Mouse (Mus musculus) layer of hippocampus, adult 11-12 months (tissue): ENCODE measurements at regions not wholly inside any gene's neighbourhood (a gene's known extent, or its start where the extent isn't known, plus 50 kb on each side); places are given as distances from the start of the nearest gene placed in this dataset.

ENCODE experiments used
- DNase-seq: peaks from one replicate; pipeline ENCODE4 v3.0.0; 2022; ENCODE audit warnings: low spot score

GRCm38 (mm10) chr4:131014301-131015081, 70.3 kb downstream of the Matn1 start:
- no peak for DNase-seq

GRCm38 (mm10) chr4:131015156-131015555, 71.0 kb downstream of the Matn1 start:
- DNase-seq: no peak

DNA sequence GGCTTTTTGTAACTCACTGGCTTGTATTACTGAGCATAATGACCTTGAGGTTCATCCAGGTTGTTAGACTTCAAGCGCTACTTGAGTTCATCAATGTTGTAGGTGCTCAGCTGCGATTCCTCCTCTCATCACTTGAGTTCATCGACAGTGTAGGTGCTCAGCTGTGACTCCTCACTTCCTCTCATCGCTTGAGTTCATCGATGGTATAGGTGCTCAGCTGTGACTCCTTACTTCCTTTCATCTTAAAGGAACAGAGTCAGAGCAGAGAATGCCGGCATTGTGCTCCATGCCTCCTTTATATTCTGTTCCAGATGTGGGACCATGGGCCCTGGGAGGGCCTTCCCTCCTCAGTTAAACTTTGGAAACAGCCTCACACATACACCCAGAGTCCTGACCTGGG, 79.4 kb downstream of the Matn1 start:
- no peak for DNase-seq

DNA sequence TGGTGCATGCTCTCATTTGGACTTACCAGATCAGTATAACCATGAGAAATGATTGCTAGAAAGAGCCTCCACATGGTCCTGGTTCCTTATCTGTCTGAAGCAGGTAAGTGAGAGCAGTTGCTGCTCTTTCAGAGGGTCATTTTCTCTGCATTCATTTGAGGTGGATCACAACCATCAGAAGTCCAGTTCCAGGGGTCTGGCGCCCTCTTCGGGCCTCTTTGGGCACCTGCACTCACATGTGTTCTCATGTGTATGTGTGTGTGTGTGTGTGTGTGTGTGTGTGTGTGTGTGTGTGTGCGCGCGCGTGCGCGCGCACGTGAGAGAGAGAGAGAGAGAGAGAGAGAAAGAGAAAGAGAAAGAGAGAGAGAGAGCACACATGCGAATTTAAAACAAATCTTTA, 92.1 kb downstream of the Matn1 start:
- DNase-seq: no peak

DNA sequence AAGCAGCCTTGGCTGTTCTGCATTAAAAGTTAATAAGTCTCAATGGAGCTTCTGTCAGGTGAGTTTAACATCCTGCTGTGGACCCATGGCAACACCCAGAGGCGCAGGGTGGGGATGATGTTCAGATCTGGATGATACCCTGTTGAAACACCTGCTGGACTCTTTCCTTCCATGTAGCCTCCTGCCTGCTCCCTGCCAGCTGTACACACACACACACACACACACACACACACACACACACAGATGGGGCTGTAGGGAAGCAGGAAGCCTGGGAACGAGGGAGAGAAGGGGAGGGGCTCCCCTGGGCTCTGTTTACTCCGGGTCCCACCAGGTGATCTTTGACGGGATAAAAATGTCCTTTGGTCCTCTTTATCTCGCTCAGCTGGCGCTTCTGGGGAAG, 93.0 kb downstream of the Matn1 start:
- no peak for DNase-seq

- peak; percentile 11 for DNase-seq
Observed at GRCm38 (mm10) chr4:131039686-131040085, 95.5 kb downstream of the Matn1 start.

DNA sequence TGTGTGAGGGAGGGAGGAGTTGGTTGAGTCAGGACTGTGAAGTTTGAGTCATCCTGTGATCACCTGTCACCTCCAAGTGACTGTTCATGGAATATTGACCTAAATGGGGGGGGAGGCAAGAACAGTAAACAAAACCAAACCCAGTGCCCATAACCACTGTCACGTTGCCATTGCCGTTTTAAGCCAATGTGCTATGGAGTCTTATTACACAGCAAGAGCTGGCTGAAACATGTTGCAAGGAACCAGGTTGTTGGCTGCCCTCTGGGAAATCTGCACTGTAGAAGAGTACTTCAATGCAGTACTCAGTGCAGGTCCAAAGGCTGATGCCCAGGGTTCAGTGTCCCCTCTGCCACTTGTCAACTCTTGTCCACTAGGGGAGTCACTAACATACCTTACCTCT, 97.0 kb downstream of the Matn1 start:
- DNase-seq: no peak

DNA sequence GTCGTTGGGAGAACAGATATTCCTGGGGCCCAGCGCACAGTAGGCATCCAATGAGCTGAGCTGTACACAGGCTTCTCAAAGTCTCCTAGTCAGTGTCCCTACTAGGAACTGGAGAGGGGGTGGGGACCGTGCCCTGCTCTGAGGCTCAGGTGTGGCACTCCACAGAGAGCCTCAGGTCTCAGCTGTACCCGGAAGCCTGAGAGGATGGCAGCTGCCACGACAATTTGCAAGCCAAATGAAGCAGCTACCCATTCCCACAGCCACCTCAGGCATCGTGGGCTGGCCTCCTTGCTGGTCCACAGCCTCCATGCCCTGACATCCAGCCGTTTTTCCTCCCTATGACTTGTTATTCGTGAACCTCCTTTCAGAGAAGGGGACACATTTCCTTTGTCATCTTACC, 101.9 kb downstream of the Matn1 start:
- DNase-seq: no peak

GRCm38 (mm10) chr4:131046969-131047650, 102.9 kb downstream of the Matn1 start:
- DNase-seq: peak; percentile 21

- no peak for DNase-seq
Observed at GRCm38 (mm10) chr4:131056293-131056692, 112.1 kb downstream of the Matn1 start.

DNA sequence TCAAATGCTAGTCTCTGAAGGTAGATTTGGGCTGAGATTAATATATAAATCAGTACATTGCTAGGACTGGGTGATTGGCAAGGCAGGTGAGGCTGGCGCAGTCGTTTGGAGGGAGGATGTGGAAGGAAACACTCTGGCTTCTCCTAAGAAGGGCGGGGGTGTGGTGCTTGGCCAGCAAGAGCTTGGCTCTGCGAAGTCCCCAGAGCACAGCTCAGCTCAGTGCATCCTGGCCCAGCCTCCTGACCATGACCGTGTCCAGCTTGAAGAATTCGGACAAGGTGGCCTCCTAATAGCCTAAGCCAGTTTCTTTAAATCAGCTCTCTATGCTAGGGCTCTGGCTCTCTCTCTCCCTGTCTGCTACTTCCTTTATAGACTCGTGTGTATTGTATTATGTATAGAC, 115.4 kb downstream of the Matn1 start:
- DNase-seq: no peak

DNA sequence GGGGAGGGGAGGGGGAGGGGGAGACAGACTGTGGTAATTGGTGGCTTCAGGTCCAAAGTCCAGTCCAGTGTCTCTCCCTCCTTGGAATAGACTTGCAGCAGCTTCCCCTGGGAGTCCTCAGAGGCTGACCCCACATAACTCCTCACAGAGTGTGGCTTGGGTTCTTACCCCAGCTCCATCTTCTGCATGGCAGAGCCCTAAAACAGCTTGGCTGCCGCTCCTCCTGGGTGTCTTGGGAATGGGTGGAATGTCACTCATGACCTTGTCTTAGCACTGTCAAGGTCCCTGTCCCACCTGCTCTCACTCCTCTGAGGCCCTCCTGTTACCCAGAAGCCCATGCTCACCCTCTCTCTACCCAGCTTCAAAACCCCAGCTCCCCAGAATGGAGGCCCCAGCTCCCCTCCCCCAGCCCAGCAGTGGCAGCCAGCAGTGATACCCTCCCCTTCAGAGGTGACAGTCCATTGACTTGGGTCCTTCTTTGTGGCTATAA, 116.1 kb downstream of the Matn1 start:
- DNase-seq: no peak

GRCm38 (mm10) chr4:131060706-131061105, 116.5 kb downstream of the Matn1 start:
- DNase-seq: no peak

- no peak for DNase-seq
Observed at GRCm38 (mm10) chr4:131062592-131062991, 118.4 kb downstream of the Matn1 start.

- no peak for DNase-seq
Observed at GRCm38 (mm10) chr4:131066186-131066939, 122.2 kb downstream of the Matn1 start.

DNA sequence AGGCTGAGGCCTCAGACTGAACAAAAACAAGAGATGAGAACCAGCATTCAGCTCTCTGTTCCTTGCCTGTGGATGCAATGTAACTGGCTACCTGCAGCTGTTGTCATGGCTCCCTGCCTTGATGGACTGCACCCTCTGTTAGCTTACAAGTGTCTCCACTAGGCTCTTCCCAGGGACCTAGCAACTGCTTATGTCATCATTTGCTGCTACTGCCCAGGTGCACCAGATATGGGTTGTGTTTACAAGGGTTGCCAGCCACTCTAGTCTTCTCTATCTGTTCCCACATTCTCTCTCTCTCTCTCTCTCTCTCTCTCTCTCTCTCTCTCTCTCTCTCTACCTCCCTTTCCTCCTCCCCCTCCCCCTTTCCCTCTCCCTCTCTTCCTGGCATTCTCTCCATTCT, 126.4 kb downstream of the Matn1 start:
- no peak for DNase-seq

- no peak for DNase-seq
Observed at GRCm38 (mm10) chr4:131072623-131073022, 128.4 kb downstream of the Matn1 start.

- DNase-seq: no peak
Observed at GRCm38 (mm10) chr4:131073420-131073819, 129.2 kb downstream of the Matn1 start.

DNA sequence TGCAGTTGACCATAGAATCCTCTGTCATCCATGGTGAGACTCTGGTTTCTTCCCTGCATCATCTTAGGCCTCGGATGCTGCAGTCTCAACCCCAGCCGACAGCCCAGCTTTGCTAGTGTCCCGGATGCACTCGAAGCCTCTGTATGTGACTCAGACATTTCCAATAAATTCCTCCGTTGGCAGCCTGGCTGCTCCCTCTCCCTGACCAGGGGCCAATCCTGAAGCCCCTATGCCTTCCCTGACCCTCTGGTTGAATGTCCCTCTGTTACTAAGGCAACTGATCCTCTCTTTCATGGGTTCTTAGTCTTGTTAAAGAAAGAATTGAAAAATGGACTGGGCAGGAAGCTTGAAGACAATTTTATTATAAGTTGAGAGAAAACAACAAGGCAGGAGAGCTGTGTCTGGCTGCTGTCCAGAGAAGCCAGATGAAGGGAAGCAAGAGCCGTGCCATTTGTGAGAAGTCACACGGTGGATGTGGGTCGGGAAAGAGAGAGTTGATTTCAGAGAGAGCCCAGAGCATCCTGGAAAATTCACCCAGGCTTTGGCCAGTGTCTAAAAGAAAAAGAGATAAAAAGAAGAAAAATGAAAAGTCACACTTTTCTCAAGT, 131.2 kb downstream of the Matn1 start:
- DNase-seq: no peak

DNA sequence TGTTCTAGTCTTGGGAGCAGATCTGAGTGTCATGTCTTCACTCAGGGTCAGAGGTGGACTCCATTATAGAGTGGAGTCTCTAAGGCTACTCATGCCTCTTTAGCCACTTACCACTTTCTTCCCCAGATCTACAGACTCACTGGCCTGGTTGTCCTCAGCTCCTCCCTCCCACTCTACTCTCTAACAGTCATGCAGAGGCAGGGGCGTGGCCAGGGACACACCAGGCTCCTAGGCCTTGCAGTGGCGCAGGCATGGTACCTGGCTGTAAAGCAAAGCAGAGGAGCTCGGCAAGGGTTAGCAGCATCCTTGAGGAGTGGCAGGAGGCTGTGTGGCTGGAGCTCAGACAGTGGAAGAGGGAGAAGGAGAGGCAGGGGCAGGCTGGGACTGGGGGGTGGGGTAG, 132.4 kb downstream of the Matn1 start:
- no peak for DNase-seq

- DNase-seq: no peak
Observed at GRCm38 (mm10) chr4:131080113-131080512, 135.9 kb downstream of the Matn1 start.

DNA sequence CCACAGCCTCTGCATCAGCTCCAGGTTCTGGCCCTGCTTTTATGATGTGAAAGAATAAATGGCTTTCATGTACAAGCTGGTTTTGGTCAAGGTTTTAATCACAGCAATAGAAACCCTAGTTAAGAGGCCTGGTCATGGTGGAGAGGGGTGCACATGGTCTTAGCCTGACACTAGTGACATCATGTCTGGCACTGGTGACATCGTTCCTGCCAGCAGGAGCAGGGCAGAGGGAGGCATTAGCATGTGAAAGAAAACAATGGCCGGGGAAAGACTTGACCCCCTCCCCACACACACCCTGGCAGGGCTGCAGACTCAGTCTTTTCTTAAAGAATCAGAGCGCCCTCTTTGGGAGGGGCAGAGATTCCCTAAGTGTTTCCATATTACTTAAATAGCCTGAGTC, 139.2 kb downstream of the Matn1 start:
- no peak for DNase-seq
